Mouse (Mus musculus) right cerebral cortex, postnatal 36 days (tissue): ENCODE data around the gene Siah1b.

Experiments
- DNase-seq, 2 experiments: peaks; one replicate each; pipeline ENCODE4 v3.0.0; 2022; ENCODE audit warnings: low spot score in 2 of 2, mixed read lengths in 1 of 2

Siah1b gene

GRCm38 (mm10) chrX:164032526-164032925 lies 43.8 kb downstream of the Siah1b start:
- no peak for DNase-seq

GRCm38 (mm10) chrX:164027607-164028289 lies 48.5 kb downstream of the Siah1b start, which contains the start of gene Car5b:
Car5b (minus strand) TSS chrX:164027997.
- DNase-seq: peak; percentile 42 to 47
